Mouse (Mus musculus) monocyte, adult 59 days (primary cell): ENCODE results near the gene Snrpe. TPM values are rescaled to one million over a fixed set of nuclear protein-coding genes. Genes with fewer than 3 reads are reported as not detected.

ENCODE experiments used
- total RNA-seq, 2 experiments: library from RNA; stranded (reverse); gene quantifications; one replicate each; pipeline ENCODE4 v1.2.4; 2023

Gene Snrpe
- total RNA-seq, result 100 to 1,000 TPM; 104 to 111 TPM

DNA sequence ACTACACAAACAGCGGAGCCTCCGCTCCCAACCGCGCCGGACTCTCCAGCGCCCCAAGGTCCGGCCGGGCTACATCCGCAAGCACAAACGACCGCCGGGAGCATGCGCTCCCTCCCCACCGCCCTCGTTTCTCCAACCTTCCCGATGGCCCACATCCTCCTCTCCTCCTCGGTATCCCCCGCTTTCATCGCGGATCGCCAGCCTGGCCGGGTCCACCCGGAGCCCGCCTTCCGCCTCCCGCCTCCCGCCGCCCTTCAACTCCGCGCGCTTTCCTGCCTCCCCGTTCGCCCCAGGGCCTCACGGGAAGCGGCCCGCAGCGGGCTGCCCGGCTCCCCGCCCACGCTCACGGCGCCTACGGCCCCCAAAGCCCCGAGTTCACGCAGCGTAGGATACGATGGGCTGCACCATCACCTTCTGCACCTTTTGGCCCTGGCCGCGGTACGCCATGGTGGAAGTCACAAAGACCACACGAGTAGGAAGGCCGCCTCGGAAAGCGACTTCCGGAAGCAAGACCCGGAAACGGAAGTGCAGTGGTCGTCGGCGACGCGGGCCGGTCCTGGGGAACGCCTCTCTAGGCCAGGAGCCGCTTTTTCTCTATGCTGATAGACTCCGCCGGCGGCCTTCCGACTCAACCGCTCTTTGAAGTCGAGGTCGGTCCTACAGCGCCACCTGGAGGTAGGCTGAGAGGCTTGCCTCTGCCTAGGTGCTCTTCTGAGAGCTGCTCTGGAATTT lies at the start of gene Snrpe:
Gene Snrpe, minus strand, starts transcription at position 521 of the 732 bp plus-strand sequence.

Other genes with a start within 250 kb of the Snrpe start
- not detected for gene Etnk2, start 246.7 kb downstream of the Snrpe start, total RNA-seq
- 1 to 10 TPM; 1.7 to 1.9 TPM for gene Sox13, start 185.9 kb downstream of the Snrpe start, total RNA-seq
- 10 to 100 TPM; 16.5 to 19.5 TPM for gene Zbed6, start 50.6 kb upstream of the Snrpe start, total RNA-seq
- 10 to 100 TPM; 32.6 to 36.3 TPM for gene Gm38394, start 51.0 kb upstream of the Snrpe start, total RNA-seq
- gene Lax1, start 79.8 kb upstream of the Snrpe start, total RNA-seq, result under 1 TPM; 0.82 to 0.89 TPM
- gene Atp2b4, start 190.8 kb upstream of the Snrpe start, total RNA-seq, result 10 to 100 TPM; 39.4 to 46.9 TPM